Mouse (Mus musculus) C2C12 (cell line): ENCODE results near the gene Gdf3.

ENCODE experiments used
- CEBPB ChIP-seq: IDR thresholded peaks from one replicate; pipeline ENCODE4 v1.6.1; 2011; ENCODE audit warnings: low read depth, mild to moderate bottlenecking, control low read depth, moderate library complexity
- CTCF ChIP-seq: IDR thresholded peaks from one replicate; pipeline ENCODE4 v1.5.1; 2011; ENCODE audit not compliant: control insufficient read depth, insufficient read depth, insufficient read length
- MAX ChIP-seq: IDR thresholded peaks from one replicate; pipeline ENCODE4 v1.6.1; 2011; ENCODE audit warnings: mild to moderate bottlenecking, control low read depth
- MYOG ChIP-seq: IDR thresholded peaks from one replicate; pipeline ENCODE4 v1.6.1; 2011; ENCODE audit not compliant: control insufficient read depth, insufficient read length; ENCODE audit errors: extremely low read depth
- USF1 ChIP-seq: IDR thresholded peaks from one replicate; pipeline ENCODE4 v1.6.1; 2011; ENCODE audit warnings: low read depth, mild to moderate bottlenecking, control low read depth, moderate library complexity

DNA sequence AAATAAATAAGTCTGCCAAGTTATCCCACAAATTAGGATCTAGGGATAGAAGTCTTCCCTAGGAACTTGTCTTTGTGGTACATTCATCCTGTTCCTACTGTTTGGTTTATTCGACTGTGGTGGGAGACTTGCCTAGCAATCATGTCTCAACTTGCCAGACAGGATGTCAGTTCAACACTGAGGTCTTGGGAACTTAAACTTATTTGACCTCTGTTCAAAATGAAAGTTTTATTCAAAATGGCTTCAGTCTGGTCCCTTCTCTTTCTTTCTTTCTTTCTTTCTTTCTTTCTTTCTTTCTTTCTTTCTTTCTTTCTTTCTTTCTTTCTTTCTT lies 6.9 kb downstream of the Gdf3 start:
- no peak for TF ChIP-seq CTCF
- TF ChIP-seq CEBPB: no peak
- no peak for TF ChIP-seq MYOG
- no peak for TF ChIP-seq USF1
- no peak for TF ChIP-seq MAX
